ENCODE assay signal across 8 mouse cellular contexts in genomic region chr7:80026990-80027635, GRCm38 (mm10). TPM values are rescaled to one million over a fixed set of nuclear protein-coding genes. Genes with fewer than 3 reads are reported as not detected.
DNase-seq lines count a peak whose midpoint lies in the region; ATAC-seq and TF ChIP-seq lines count a peak whose summit lies in the region.

No protein-coding gene starts in this region.

- H3K27ac ChIP-seq in ES-Bruce4 (ENCODE audit: insufficient read depth, low read length) (peak overlapping the region; percentile 13; the same call in 1 of the 2 replicates), macrophage (peak overlapping the region; percentile 96)
- peak overlapping the region; percentile 83 for H3K27ac ChIP-seq in hindbrain, embryonic 13.5 days
- peak overlapping the region; percentile 84 for H3K27ac ChIP-seq in left cerebral cortex, adult 2 months

- TF ChIP-seq POLR2A in ES-Bruce4 (IDR thresholded peaks at IDR 0.05; ENCODE audit: insufficient read depth, low read length) = no peak

- no peaks in the 10 kb centered on the region for H3K27me3 ChIP-seq in ES-Bruce4 (ENCODE audit: control insufficient read depth, insufficient read depth, low read length, poor library complexity, severe bottlenecking)
- H3K27me3 ChIP-seq in hindbrain, embryonic 13.5 days = no peaks in the 10 kb centered on the region

- no peak for ATAC-seq in hindbrain, embryonic 13.5 days (ENCODE audit: low FRiP score)

- peak overlapping the region; percentile 95 for H3K9ac ChIP-seq in ES-Bruce4 (ENCODE audit: low read depth, poor library complexity, severe bottlenecking)
- H3K9ac ChIP-seq in hindbrain, embryonic 13.5 days = peak overlapping the region; percentile 90

- H3K79me2 ChIP-seq in macrophage (ENCODE audit: inconsistent target) = peaks cover 56% of the 10 kb centered on the region

- peak overlapping the region; percentile 90 for H3K4me2 ChIP-seq in hindbrain, embryonic 13.5 days

- H3K36me3 ChIP-seq in ES-Bruce4 (ENCODE audit: control insufficient read depth, insufficient read depth, low read length, poor library complexity, severe bottlenecking) = no peaks in the 10 kb centered on the region
- H3K36me3 ChIP-seq in hindbrain, embryonic 13.5 days = no peaks in the 10 kb centered on the region
- H3K36me3 ChIP-seq in macrophage (ENCODE audit: inconsistent target) = no peaks in the 10 kb centered on the region

- H3K4me1 ChIP-seq in ES-Bruce4 (ENCODE audit: control insufficient read depth, insufficient read depth, low read length) = peaks cover 14% of the 10 kb centered on the region
- peaks cover 53% of the 10 kb centered on the region for H3K4me1 ChIP-seq in hindbrain, embryonic 13.5 days (replicated peaks)

- intact Hi-C loops in left cerebral cortex, adult 2 months (cut with DNase I) = loop anchor here (1.0 kb wide), 1 partner anchor 107 kb away; the partner anchor contains the start of gene Ap3s2

- no peaks in the 10 kb centered on the region for H3K9me3 ChIP-seq in ES-Bruce4 (replicated peaks; ENCODE audit: control insufficient read depth, insufficient read depth, low read length, poor library complexity, severe bottlenecking)
- no peaks in the 10 kb centered on the region for H3K9me3 ChIP-seq in hindbrain, embryonic 13.5 days

- DNase-seq in cerebellum, adult 9-11 months = peak; percentile 60
- peak; percentile 42 to 51 for DNase-seq in frontal cortex, postnatal 36 days (ENCODE audit: low spot score in 2 of 2)
- DNase-seq in left cerebral cortex, adult 2 months (ENCODE audit: extremely low spot score in 1 of 2, low spot score in 2 of 2) = peak; percentile 53 to 60
- peak; percentile 41 to 53 for DNase-seq in right cerebral cortex, adult 2 months (ENCODE audit: low spot score in 2 of 2)
- peak; percentile 41 for DNase-seq in urinary bladder, postnatal 10 days (ENCODE audit: low spot score)

- TF ChIP-seq EP300 in ES-Bruce4 (IDR thresholded peaks at IDR 0.05; ENCODE audit: insufficient read depth, low read depth, low read length) = no peak

- H3K4me3 ChIP-seq in ES-Bruce4 (ENCODE audit: low read depth, low read length) (peak overlapping the region; percentile 61), macrophage (ENCODE audit: inconsistent target) (peak overlapping the region; percentile 88)
- peak overlapping the region; percentile 85 for H3K4me3 ChIP-seq in hindbrain, embryonic 13.5 days
- peak overlapping the region; percentile 89 for H3K4me3 ChIP-seq in left cerebral cortex, adult 2 months

- no peak for TF ChIP-seq CTCF in ES-Bruce4 (IDR thresholded peaks at IDR 0.05; ENCODE audit: low read depth, low read length)
- TF ChIP-seq CTCF in left cerebral cortex, adult 2 months (IDR thresholded peaks at IDR 0.05) = no peak

- WGBS in hindbrain, embryonic 13.5 days = under 1% methylated on average over 61 of the region's 71 CpGs
- WGBS in macrophage (ENCODE audit: missing documents) = under 1% methylated on average over 63 of the region's 71 CpGs

RNA-seq across cellular contexts. Expression of gene Zfp710, which starts 2.5 kb away (rescaled TPM):
- polyA plus RNA-seq in ES-Bruce4 (2011; ENCODE audit: insufficient read depth, insufficient read length, low read depth, missing spikeins) (80.1 and 86.7 TPM in 2 replicates), macrophage (2018) (33.7 to 69.0 TPM (median 50.1 TPM) in 3 replicates)
- 18.3 and 18.5 TPM in 2 replicates for polyA plus RNA-seq in hindbrain, embryonic 13.5 days (2015; fragmentation: Nextera tagmentation; extraction: Ambion mirVana)
- total RNA-seq in left cerebral cortex, adult 2 months (2021) = 10 to 100 TPM; 18.9 to 21.7 TPM
- total RNA-seq in macrophage (2018; cell fraction: chromatin; rRNA removed) = 100 to 1,000 TPM in 9 of 26 experiments, 10 to 100 TPM in 17; 10.9 to 127 (median 87.0) TPM
- total RNA-seq in macrophage (2018; cell fraction: cytosol; rRNA removed) = 10 to 100 TPM; 18.9 to 85.9 (median 65.4) TPM
- total RNA-seq in macrophage (2018; cell fraction: nucleus; rRNA removed) = 100 to 1,000 TPM in 9 of 26 experiments, 10 to 100 TPM in 17; 15.7 to 151 (median 83.9) TPM

Comparison
In these comparisons a context has a peak if more than half of its experiments do, and no peak if none do; other contexts are left out.
1. H3K27ac ChIP-seq: peak in every context shown above with its lines; median percentile 96 in macrophage; 84 in left cerebral cortex, adult 2 months; 83 in hindbrain, embryonic 13.5 days; 13 in ES-Bruce4.